Mouse (Mus musculus): Measurements from ENCODE around the gene Eva1b. TPM values are rescaled to one million over a fixed set of nuclear protein-coding genes. Genes with fewer than 3 reads are reported as not detected.
A peak's percentile ranks its signal among the peaks of the same experiment; 100 is the strongest.

Eva1b gene
- polyA plus RNA-seq, 1 experiment from 2014 or later = 35.4 TPM

- Histone ChIP-seq H3K27ac (peak overlapping the region; percentile 72), H3K4me2 (replicated peaks) (peak overlapping the region; percentile 73), H3K4me3 (peak overlapping the region; percentile 52), H3K36me3 (no peaks in the 10 kb centered on the region), H3K9ac (no peak overlapping the region), H3K9me3 (replicated peaks) (no peaks in the 10 kb centered on the region), H3K27me3 (peaks cover 50% of the 10 kb centered on the region), H3K4me1 (peaks cover 30% of the 10 kb centered on the region)
- no peak for ATAC-seq (ENCODE audit: low FRiP score)
- 39% methylated on average over 10 of the region's 10 CpGs for WGBS
Observed at GRCm38 (mm10) chr4:126149798-126150197, 2.3 kb downstream of the Eva1b start.

DNA sequence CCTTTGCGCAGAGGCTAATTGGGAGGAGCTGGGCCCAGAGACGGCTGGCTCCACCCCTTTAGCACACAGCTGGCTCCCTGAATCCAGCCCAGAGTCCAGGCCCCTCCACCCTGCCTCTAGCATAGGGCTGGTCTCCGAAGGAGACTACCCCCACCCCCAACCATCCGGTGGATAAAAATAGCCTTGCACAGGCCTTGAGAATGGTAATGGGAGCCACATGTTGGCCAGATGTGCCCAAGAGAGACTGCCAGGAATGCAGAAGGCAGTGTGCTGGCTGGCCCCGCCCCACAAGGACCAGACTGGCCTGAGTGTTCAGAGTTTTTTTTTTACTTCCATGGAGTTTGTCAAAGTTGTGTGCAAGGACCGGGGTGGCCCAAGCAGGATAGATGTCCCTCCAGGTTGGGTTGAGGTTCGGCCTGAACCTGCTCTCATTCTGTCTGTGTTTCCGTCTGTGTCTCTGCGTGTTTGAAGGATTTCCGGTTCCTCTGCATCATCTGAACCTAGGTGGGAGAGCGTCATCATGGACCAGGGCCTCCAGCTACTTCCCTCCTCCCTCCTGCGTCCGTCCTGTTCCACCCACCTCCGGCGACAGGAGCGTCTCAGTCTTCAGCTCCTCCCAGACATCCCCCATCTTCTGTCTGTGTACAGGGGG, 2.9 kb downstream of the Eva1b start:
- Histone ChIP-seq H3K9ac (no peak overlapping the region), H3K9me3 (replicated peaks) (no peaks in the 10 kb centered on the region), H3K27me3 (peaks cover 50% of the 10 kb centered on the region), H3K27ac (peak overlapping the region; percentile 56), H3K4me3 (peak overlapping the region; percentile 52; the same call in 1 of the 2 replicates), H3K4me1 (peaks cover 30% of the 10 kb centered on the region), H3K4me2 (replicated peaks) (peak overlapping the region; percentile 73), H3K36me3 (no peaks in the 10 kb centered on the region)
- WGBS = 49% methylated on average over 16 of the region's 16 CpGs
- no peak for ATAC-seq (ENCODE audit: low FRiP score)

DNA sequence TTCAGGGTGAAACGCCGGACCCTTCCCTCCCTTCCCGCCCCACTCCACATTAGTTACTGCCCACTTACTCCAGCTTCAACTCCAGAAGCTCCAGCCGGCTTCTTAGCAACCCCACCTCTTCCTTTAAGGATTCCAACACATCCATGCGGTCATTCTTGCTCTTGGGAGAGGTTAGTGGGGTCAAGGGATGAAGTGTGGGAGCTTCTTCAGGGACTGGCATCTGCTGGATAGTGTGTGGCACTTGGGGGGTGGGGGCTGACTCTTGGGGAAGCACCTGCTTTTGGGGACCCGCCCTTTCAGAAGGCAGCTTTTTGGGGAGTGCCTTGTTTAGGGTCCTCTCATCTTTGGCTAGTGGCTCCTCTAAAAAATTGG, 3.4 kb downstream of the Eva1b start:
- H3K27ac ChIP-seq = peak overlapping the region; percentile 56; the same call in 1 of the 2 replicates
- 70% methylated on average over 5 of the region's 6 CpGs for WGBS
- ATAC-seq (ENCODE audit: low FRiP score) = no peak
- H3K4me3 ChIP-seq = no peak overlapping the region
- H3K36me3 ChIP-seq = no peaks in the 10 kb centered on the region
- peaks cover 30% of the 10 kb centered on the region for H3K4me1 ChIP-seq
- no peak overlapping the region for H3K9ac ChIP-seq
- H3K27me3 ChIP-seq = peaks cover 50% of the 10 kb centered on the region
- no peaks in the 10 kb centered on the region for H3K9me3 ChIP-seq (replicated peaks)
- peak overlapping the region; percentile 73; the same call in 1 of the 2 replicates for H3K4me2 ChIP-seq (replicated peaks)

DNA sequence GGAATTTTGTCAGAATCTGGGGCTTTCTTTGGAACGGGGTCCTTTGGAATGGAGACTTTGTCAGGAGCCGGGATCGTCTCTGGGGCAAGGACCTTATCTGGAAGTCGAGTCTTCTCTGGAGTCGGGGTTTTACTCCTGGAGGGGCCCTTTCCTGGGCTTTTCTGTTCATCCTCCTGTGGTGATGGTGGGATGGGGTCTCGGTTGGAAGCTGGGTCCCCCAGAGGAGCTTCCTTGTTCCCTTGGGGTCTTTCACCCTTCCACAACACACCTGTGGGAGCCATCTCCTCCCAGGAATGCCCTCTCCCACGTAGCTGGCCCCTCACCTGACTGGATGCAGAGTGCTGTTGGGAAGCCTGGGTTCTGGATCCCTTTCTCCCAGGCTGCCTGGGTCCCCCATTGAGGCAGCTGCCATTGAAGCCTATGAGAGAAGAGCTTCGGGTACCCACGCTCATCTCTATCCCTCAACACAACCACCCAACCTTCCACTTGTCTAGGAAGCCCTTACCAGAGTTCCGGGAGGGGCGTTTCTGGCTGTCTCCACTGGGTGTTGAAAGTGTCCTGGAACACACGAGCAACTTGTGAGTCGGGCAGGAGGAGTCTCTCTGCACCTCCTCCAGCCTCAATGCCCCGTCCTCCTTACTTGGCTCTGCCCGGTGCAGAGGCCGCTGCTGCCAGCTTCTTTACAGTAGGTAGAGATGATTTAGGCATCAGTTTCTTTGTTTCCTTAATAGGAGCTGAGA, 4.3 kb downstream of the Eva1b start:
- peaks cover 30% of the 10 kb centered on the region for H3K4me1 ChIP-seq
- H3K27me3 ChIP-seq = peaks cover 46% of the 10 kb centered on the region
- 85% methylated on average over 16 of the region's 16 CpGs for WGBS
- H3K9me3 ChIP-seq (replicated peaks) = no peaks in the 10 kb centered on the region
- no peak overlapping the region for H3K9ac ChIP-seq
- no peaks in the 10 kb centered on the region for H3K36me3 ChIP-seq
- no peak for ATAC-seq (ENCODE audit: low FRiP score)
- H3K4me3 ChIP-seq = no peak overlapping the region
- H3K27ac ChIP-seq = no peak overlapping the region
- no peak overlapping the region for H3K4me2 ChIP-seq (replicated peaks)

DNA sequence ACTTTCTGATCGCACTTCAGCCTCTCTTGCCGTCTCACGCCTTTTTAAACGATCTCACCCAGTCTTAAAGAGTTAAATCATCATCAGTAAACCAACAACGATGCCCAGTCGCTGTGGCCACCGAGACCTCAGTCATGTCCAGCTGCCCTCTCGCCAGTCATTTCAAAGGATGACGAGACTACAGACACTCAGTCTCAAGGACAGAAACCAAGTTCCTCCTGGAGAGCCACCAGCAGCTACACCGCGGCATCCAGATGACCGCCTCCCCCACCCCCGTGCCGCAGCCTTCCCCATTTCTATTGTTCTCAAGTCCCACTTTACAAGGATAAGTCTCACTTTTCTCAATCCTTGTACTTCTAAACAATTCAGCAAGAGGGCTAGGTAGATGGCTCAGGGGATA, 5.3 kb downstream of the Eva1b start:
- peaks cover 40% of the 10 kb centered on the region for H3K27me3 ChIP-seq
- H3K4me1 ChIP-seq = peaks cover 23% of the 10 kb centered on the region
- H3K4me2 ChIP-seq (replicated peaks) = no peak overlapping the region
- no peak for ATAC-seq (ENCODE audit: low FRiP score)
- no peak overlapping the region for H3K4me3 ChIP-seq
- no peak overlapping the region for H3K9ac ChIP-seq
- WGBS = 67% methylated on average over 14 of the region's 14 CpGs
- H3K9me3 ChIP-seq (replicated peaks) = no peaks in the 10 kb centered on the region
- H3K27ac ChIP-seq = no peak overlapping the region
- H3K36me3 ChIP-seq = no peaks in the 10 kb centered on the region

- Histone ChIP-seq H3K36me3 (no peaks in the 10 kb centered on the region), H3K4me3 (no peak overlapping the region), H3K27ac (peak overlapping the region; percentile 9; the same call in 1 of the 2 replicates), H3K9me3 (replicated peaks) (no peaks in the 10 kb centered on the region), H3K4me1 (peaks cover 4% of the 10 kb centered on the region; the same call in 1 of the 2 replicates), H3K27me3 (peaks cover 17% of the 10 kb centered on the region), H3K4me2 (replicated peaks) (no peak overlapping the region), H3K9ac (no peak overlapping the region)
- 58% methylated on average over 4 of the region's 4 CpGs for WGBS
- no peak for ATAC-seq (ENCODE audit: low FRiP score)
Observed at GRCm38 (mm10) chr4:126155183-126155582, 7.6 kb downstream of the Eva1b start.

- H3K27me3 ChIP-seq = peaks cover 10% of the 10 kb centered on the region; the same call in 1 of the 2 replicates
- H3K4me3 ChIP-seq = no peak overlapping the region
- no peaks in the 10 kb centered on the region for H3K9me3 ChIP-seq (replicated peaks)
- 76% methylated on average over 2 of the region's 2 CpGs for WGBS
- no peak for ATAC-seq (ENCODE audit: low FRiP score)
- H3K4me2 ChIP-seq (replicated peaks) = no peak overlapping the region
- peak overlapping the region; percentile 9 for H3K27ac ChIP-seq
- H3K9ac ChIP-seq = no peak overlapping the region
- H3K4me1 ChIP-seq = no peaks in the 10 kb centered on the region
- no peaks in the 10 kb centered on the region for H3K36me3 ChIP-seq
Observed at GRCm38 (mm10) chr4:126155869-126156268, 8.3 kb downstream of the Eva1b start.

- Histone ChIP-seq H3K4me1 (no peaks in the 10 kb centered on the region), H3K9me3 (replicated peaks) (no peaks in the 10 kb centered on the region), H3K27ac (0 out of 2 replicates have a peak overlapping the region, but pooled peaks have one; percentile 9), H3K36me3 (no peaks in the 10 kb centered on the region), H3K27me3 (0 out of 2 replicates have a peak, but pooled peaks cover 3% of the 10 kb centered on the region), H3K4me3 (no peak overlapping the region), H3K9ac (no peak overlapping the region), H3K4me2 (replicated peaks) (no peak overlapping the region)
- 57% methylated on average over 5 of the region's 5 CpGs for WGBS
- no peak for ATAC-seq (ENCODE audit: low FRiP score)
Observed at GRCm38 (mm10) chr4:126156617-126157016, 9.1 kb downstream of the Eva1b start.

DNA sequence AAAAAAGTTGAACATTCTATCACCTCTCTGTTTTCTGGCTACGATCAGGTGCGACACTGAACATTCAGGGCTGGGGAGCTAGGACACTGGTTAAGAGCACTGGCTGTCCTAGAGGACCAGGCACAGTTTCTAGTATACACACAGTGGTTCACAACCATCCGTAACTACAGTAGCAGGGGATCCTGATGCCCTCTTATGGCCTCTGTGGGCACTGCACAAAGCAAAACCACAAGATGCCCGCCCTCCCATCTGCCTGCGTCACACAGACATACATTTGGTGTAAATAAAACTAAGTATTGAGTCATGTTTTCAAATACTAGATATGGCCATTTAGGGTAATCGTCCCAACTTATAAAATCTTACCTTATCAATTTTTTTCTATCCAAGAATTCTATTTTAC, 10.0 kb downstream of the Eva1b start:
- Histone ChIP-seq H3K27me3 (no peaks in the 10 kb centered on the region), H3K9me3 (replicated peaks) (no peaks in the 10 kb centered on the region), H3K4me1 (0 out of 2 replicates have a peak, but pooled peaks cover under 1% of the 10 kb centered on the region), H3K4me3 (no peak overlapping the region), H3K9ac (no peak overlapping the region), H3K27ac (no peak overlapping the region), H3K4me2 (replicated peaks) (no peak overlapping the region), H3K36me3 (no peaks in the 10 kb centered on the region)
- 89% methylated on average over 6 of the region's 6 CpGs for WGBS
- no peak for ATAC-seq (ENCODE audit: low FRiP score)

DNA sequence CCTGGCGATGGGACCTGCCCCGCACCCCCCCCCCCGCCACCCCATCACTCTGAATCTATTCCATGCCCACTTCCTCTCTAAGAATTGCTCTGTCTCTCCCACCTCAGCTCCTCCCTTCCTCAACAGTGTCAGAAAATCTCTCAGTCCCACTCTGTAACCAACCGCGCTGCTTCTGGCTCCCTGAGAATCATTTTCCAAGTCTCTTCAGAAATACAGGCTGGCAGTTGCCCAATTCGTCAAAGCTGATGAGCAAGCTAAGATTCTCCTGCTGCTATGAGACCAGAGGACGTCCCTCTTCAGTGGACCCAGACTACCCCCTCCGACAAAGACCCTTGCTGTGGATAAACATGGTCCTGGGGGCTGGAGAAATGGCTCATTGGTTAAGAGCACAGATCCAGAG, 11.9 kb downstream of the Eva1b start:
- Histone ChIP-seq H3K27ac (no peak overlapping the region), H3K4me1 (peaks cover 13% of the 10 kb centered on the region), H3K9ac (no peak overlapping the region), H3K4me3 (no peak overlapping the region), H3K27me3 (no peaks in the 10 kb centered on the region), H3K4me2 (replicated peaks) (no peak overlapping the region), H3K9me3 (replicated peaks) (no peaks in the 10 kb centered on the region), H3K36me3 (no peaks in the 10 kb centered on the region)
- 77% methylated on average over 7 of the region's 8 CpGs for WGBS
- ATAC-seq (ENCODE audit: low FRiP score) = no peak

GRCm38 (mm10) chr4:126160981-126161380, 13.4 kb downstream of the Eva1b start:
- no peak overlapping the region for H3K4me3 ChIP-seq
- H3K36me3 ChIP-seq = peaks cover 6% of the 10 kb centered on the region
- H3K27me3 ChIP-seq = no peaks in the 10 kb centered on the region
- no peak overlapping the region for H3K27ac ChIP-seq
- no peaks in the 10 kb centered on the region for H3K9me3 ChIP-seq (replicated peaks)
- peaks cover 13% of the 10 kb centered on the region for H3K4me1 ChIP-seq
- H3K4me2 ChIP-seq (replicated peaks) = no peak overlapping the region
- 90% methylated on average over 8 of the region's 8 CpGs for WGBS
- no peak overlapping the region for H3K9ac ChIP-seq
- ATAC-seq (ENCODE audit: low FRiP score) = no peak

GRCm38 (mm10) chr4:126161456-126161855, 13.9 kb downstream of the Eva1b start:
- H3K36me3 ChIP-seq = peaks cover 11% of the 10 kb centered on the region
- 91% methylated on average over 6 of the region's 6 CpGs for WGBS
- H3K9me3 ChIP-seq (replicated peaks) = no peaks in the 10 kb centered on the region
- H3K27ac ChIP-seq = no peak overlapping the region
- peaks cover 13% of the 10 kb centered on the region for H3K4me1 ChIP-seq
- H3K4me3 ChIP-seq = no peak overlapping the region
- no peak overlapping the region for H3K9ac ChIP-seq
- no peak overlapping the region for H3K4me2 ChIP-seq (replicated peaks)
- H3K27me3 ChIP-seq = no peaks in the 10 kb centered on the region
- no peak for ATAC-seq (ENCODE audit: low FRiP score)

Data from hindbrain, embryonic 12.5 days (tissue).